Mouse (Mus musculus) liver, adult 2 months (tissue): ENCODE measurements around the gene Ccdc28b. TPM values are rescaled to one million over a fixed set of nuclear protein-coding genes. Genes with fewer than 3 reads are reported as not detected.

Source experiments
- DNase-seq: peaks from one replicate; pipeline ENCODE4 v3.0.0-alpha.2; 2011; ENCODE audit warnings: low read depth, low spot score; ENCODE audit errors: extremely low read depth
- H3K27ac ChIP-seq: fragments of 200-500 bp; replicated peaks from 2 replicates; pipeline ENCODE4 v1.5.1; 2012; ENCODE audit warnings: low read depth, mild to moderate bottlenecking, control low read depth, inconsistent platforms, low read length; ENCODE audit not compliant: insufficient read depth
- H3K27me3 ChIP-seq: fragments of 200-500 bp; 2 replicates; pipeline ENCODE4 v1.6.1; 2012; ENCODE audit warnings: mild to moderate bottlenecking, moderate library complexity, low read length, inconsistent platforms; ENCODE audit not compliant: control insufficient read depth, insufficient read depth
- H3K36me3 ChIP-seq: fragments of 200-500 bp; 2 replicates; pipeline ENCODE4 v1.6.1; 2012; ENCODE audit warnings: low read length, inconsistent platforms; ENCODE audit not compliant: control insufficient read depth, insufficient read depth
- H3K4me1 ChIP-seq: fragments of 200-500 bp; 2 replicates; pipeline ENCODE4 v1.6.1; 2011; ENCODE audit warnings: low read length; ENCODE audit not compliant: control insufficient read depth, insufficient read depth
- H3K4me3 ChIP-seq: fragments of 200-500 bp; 2 replicates; pipeline ENCODE4 v1.5.1; 2011; ENCODE audit warnings: low read depth, mild to moderate bottlenecking, control low read depth, low read length, moderate library complexity; ENCODE audit not compliant: insufficient read depth
- H3K79me2 ChIP-seq: fragments of 200-500 bp; 2 replicates; pipeline ENCODE4 v1.6.1; 2012; ENCODE audit warnings: inconsistent platforms, mild to moderate bottlenecking, low read length, moderate library complexity; ENCODE audit not compliant: control insufficient read depth, insufficient read depth
- H3K9ac ChIP-seq: fragments of 200-500 bp; 2 replicates; pipeline ENCODE4 v1.6.1; 2012; ENCODE audit warnings: low read depth, mild to moderate bottlenecking, control low read depth, inconsistent platforms, low read length
- CTCF ChIP-seq: fragments of 200-500 bp; IDR thresholded peaks from 2 replicates; pipeline ENCODE4 v1.5.1; 2011; ENCODE audit warnings: low read depth, low read length, control low read depth
- POLR2A ChIP-seq: fragments of 200-500 bp; IDR thresholded peaks from 2 replicates; pipeline ENCODE4 v1.6.1; 2011; ENCODE audit warnings: low read length, control low read depth; ENCODE audit not compliant: insufficient read depth; ENCODE audit errors: extremely low read depth
- WGBS: fragments of 180-500 bp; shearing (Covaris S2); methylation state at CpG from one replicate; pipeline ENCODE4 v1.1.7; 2018; 5-methylcytosine and 5-hydroxymethylcytosine counted together
- polyA plus RNA-seq: library from polyadenylated mRNA; depleted of rRNA; stranded (reverse); fragments of >200 nt; gene quantifications from 2 replicates; pipeline ENCODE4 v1.2.3, GENCODE M21; 2012
- total RNA-seq: library from RNA; depleted of rRNA; stranded (reverse); fragments of >200 nt; gene quantifications from 2 replicates; pipeline ENCODE4 v1.2.3, GENCODE M21; 2014

Gene Ccdc28b
- total and polyA plus RNA-seq, 2 experiments: 7.6 to 9.7 TPM

DNA sequence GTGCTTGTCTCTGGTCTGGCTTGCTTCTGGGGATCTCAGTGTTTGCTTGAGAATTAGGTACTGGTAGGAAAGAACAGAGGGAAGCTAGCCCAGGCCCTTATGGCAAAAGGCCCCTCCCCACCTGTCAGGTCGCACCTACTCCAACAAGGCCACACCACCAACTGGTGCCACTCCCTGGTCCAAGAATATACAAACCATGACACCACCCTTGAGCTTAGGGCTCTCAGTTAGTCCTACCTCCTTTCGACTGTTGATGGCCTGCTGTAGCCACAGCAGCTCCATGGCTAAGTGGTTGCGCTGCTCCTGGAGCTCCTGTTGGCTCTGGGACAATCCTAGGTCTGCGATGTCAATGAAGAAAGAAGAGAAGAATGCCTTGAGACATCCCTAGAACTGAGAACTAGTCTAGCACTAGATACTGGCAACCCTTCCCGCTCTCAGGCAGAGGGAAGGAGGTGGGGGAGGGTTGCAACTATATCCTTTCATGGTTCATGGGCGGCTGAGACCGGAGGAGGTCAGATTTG is 6.6 kb downstream of the Ccdc28b start:
- Histone ChIP-seq H3K27ac (no peak overlapping the region), H3K4me1 (peaks cover 7% of the 10 kb centered on the region; the same call in 1 of the 2 replicates), H3K79me2 (no peaks in the 10 kb centered on the region), H3K9ac (no peak overlapping the region), H3K27me3 (no peaks in the 10 kb centered on the region), H3K4me3 (no peak overlapping the region), H3K36me3 (no peaks in the 10 kb centered on the region)
- no peak for DNase-seq
- WGBS: 92% methylated on average over 7 of the region's 7 CpGs
- TF ChIP-seq CTCF (no peak), POLR2A (no peak)

DNA sequence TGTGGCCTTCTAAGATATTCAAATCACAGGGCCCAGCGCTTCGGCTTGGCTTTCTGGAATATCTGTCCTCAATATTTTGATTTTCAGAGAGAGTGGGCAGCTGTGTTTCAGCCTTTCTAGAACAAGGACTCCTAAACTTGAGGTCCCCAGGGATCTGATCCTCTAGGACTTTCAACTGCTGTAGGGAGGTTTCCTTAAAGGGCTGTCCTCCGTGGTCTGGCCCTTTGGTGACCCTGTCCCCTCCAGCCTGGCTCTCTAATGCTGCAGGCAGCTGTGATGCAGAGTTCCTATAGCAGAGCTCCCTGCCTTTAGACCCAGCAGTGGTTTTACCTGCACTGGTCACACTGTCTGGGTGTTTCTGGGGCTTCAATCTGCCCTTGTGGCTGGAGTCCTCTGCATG is 7.1 kb downstream of the Ccdc28b start:
- peaks cover 7% of the 10 kb centered on the region; the same call in 1 of the 2 replicates for H3K4me1 ChIP-seq
- no peak overlapping the region for H3K4me3 ChIP-seq
- no peak for TF ChIP-seq POLR2A
- no peak for TF ChIP-seq CTCF
- H3K79me2 ChIP-seq: no peaks in the 10 kb centered on the region
- H3K27me3 ChIP-seq: no peaks in the 10 kb centered on the region
- no peak overlapping the region for H3K27ac ChIP-seq
- no peak overlapping the region for H3K9ac ChIP-seq
- DNase-seq: no peak
- no peaks in the 10 kb centered on the region for H3K36me3 ChIP-seq
- WGBS: 93% methylated on average over 3 of the region's 3 CpGs

GRCm38 (mm10) chr4:129615801-129616290 is 7.9 kb downstream of the Ccdc28b start:
- H3K27ac ChIP-seq: no peak overlapping the region
- no peaks in the 10 kb centered on the region for H3K36me3 ChIP-seq
- 95% methylated on average over 9 of the region's 9 CpGs for WGBS
- no peak overlapping the region for H3K9ac ChIP-seq
- no peak overlapping the region for H3K4me3 ChIP-seq
- peaks cover 7% of the 10 kb centered on the region; the same call in 1 of the 2 replicates for H3K4me1 ChIP-seq
- no peak for DNase-seq
- H3K79me2 ChIP-seq: no peaks in the 10 kb centered on the region
- H3K27me3 ChIP-seq: no peaks in the 10 kb centered on the region
- TF ChIP-seq CTCF (no peak), POLR2A (no peak)

DNA sequence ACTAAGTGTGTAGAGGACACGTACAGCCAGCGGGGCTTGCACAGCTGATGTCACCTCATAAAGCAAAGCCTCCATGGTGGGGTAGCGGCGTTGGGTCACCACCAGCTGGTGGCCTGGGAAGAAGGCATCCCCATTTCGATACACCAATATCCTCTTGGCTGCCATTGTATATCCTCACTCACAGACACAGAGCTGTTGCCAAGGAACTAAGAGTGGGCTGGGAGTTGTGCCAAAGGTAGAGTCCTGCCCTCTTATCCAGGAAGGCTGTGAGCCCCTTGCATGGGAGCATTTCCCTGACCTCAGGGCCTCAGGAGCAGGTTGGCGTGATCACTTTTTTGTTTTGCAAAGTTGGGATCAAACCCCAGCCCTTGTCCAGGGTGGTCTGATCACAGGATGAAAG is 9.7 kb downstream of the Ccdc28b start, which contains the start of gene Dcdc2b:
TSS of gene Dcdc2b (minus strand) at position 165 of the 400 bp plus-strand sequence.
- H3K36me3 ChIP-seq: no peaks in the 10 kb centered on the region
- WGBS: 85% methylated on average over 6 of the region's 6 CpGs
- DNase-seq: no peak

DNA sequence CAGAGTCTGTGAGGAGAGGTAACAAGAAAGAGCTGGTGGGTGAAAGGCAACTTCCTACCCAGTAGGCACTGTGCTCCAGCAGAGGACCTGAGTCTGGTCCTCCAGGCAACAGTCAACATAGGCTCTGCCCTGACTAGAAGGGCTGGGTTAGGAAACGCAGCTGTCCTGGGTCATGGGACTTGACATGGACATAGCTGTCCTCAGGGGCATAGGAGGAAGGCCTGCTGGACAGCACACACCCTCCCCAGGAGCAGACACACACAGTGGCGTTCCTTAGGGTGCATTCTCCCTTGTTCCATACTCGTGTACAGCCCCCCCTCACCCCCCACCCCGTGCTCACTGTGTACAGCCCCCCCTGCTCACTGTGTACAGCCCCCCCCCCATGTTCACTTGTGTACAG is 13.3 kb downstream of the Ccdc28b start:
- Histone ChIP-seq H3K9ac (no peak overlapping the region), H3K4me1 (no peaks in the 10 kb centered on the region), H3K4me3 (no peak overlapping the region), H3K36me3 (peaks cover 4% of the 10 kb centered on the region), H3K79me2 (no peaks in the 10 kb centered on the region), H3K27me3 (no peaks in the 10 kb centered on the region), H3K27ac (no peak overlapping the region)
- DNase-seq: no peak
- WGBS: 75% methylated on average over 4 of the region's 4 CpGs
- TF ChIP-seq POLR2A: no peak
- no peak for TF ChIP-seq CTCF

More for the DNA sequence above, 9.7 kb downstream of the Ccdc28b start, which contains the start of gene Dcdc2b:
- Histone ChIP-seq H3K27ac (no peak within 1 kb of the TSS), H3K9ac (no peak within 1 kb of the TSS), H3K4me3 (no peak within 1 kb of the TSS), H3K79me2 (no peaks in the 10 kb centered on the region), H3K4me1 (0 out of 2 replicates have a peak, but pooled peaks cover 4% of the 10 kb centered on the region), H3K27me3 (no peaks in the 10 kb centered on the region)
- TF ChIP-seq POLR2A (no peak), CTCF (no peak)

GRCm38 (mm10) chr4:129610026-129610425 is 13.7 kb downstream of the Ccdc28b start:
- Histone ChIP-seq H3K27me3 (no peaks in the 10 kb centered on the region), H3K9ac (no peak overlapping the region), H3K27ac (no peak overlapping the region), H3K4me3 (no peak overlapping the region), H3K4me1 (no peaks in the 10 kb centered on the region), H3K36me3 (peaks cover 6% of the 10 kb centered on the region), H3K79me2 (no peaks in the 10 kb centered on the region)
- 91% methylated on average over 4 of the region's 4 CpGs for WGBS
- DNase-seq: no peak
- no peak for TF ChIP-seq POLR2A
- TF ChIP-seq CTCF: no peak
